Mouse (Mus musculus): ENCODE data around the gene Cacnb1. TPM values are rescaled to one million over a fixed set of nuclear protein-coding genes. Genes with fewer than 3 reads are reported as not detected.

Cacnb1 gene
- polyA plus RNA-seq, 1 experiment from 2014 or later: 59.6 TPM

GRCm38 (mm10) chr11:97978392-97978791 is 44.4 kb downstream of the Cacnb1 start:
- Histone ChIP-seq H3K27ac (ENCODE audit: low read depth, low read length) (no peak overlapping the region), H3K36me3 (ENCODE audit: control insufficient read depth, insufficient read depth, low read length) (no peaks in the 10 kb centered on the region), H3K4me2 (ENCODE audit: low read length) (no peak overlapping the region), H3K4me3 (ENCODE audit: low read length) (no peak overlapping the region), H3K4me1 (ENCODE audit: control insufficient read depth, insufficient read depth, low read depth, low read length) (peaks cover 3% of the 10 kb centered on the region; the same call in 1 of the 2 replicates), H3K9me3 (ENCODE audit: control insufficient read depth, low read length) (no peaks in the 10 kb centered on the region), H3K27me3 (replicated peaks; ENCODE audit: control insufficient read depth, insufficient read depth, low read length) (no peaks in the 10 kb centered on the region), H3K9ac (ENCODE audit: low read depth, low read length) (no peak overlapping the region)
- 89% methylated on average over 13 of the region's 13 CpGs for WGBS
- no peak for ATAC-seq

- Histone ChIP-seq H3K36me3 (ENCODE audit: control insufficient read depth, insufficient read depth, low read length) (no peaks in the 10 kb centered on the region), H3K4me3 (ENCODE audit: low read length) (no peak overlapping the region), H3K4me1 (ENCODE audit: control insufficient read depth, insufficient read depth, low read depth, low read length) (peaks cover 3% of the 10 kb centered on the region; the same call in 1 of the 2 replicates), H3K9ac (ENCODE audit: low read depth, low read length) (no peak overlapping the region), H3K4me2 (ENCODE audit: low read length) (no peak overlapping the region), H3K27ac (ENCODE audit: low read depth, low read length) (no peak overlapping the region), H3K27me3 (replicated peaks; ENCODE audit: control insufficient read depth, insufficient read depth, low read length) (no peaks in the 10 kb centered on the region), H3K9me3 (ENCODE audit: control insufficient read depth, low read length) (no peaks in the 10 kb centered on the region)
- WGBS: 80% methylated on average over 5 of the region's 5 CpGs
- no peak for ATAC-seq
These were observed 45.0 kb downstream of the Cacnb1 start for GRCm38 (mm10) chr11:97977797-97978196.

GRCm38 (mm10) chr11:97974746-97975145 is 48.1 kb downstream of the Cacnb1 start:
- Histone ChIP-seq H3K4me2 (ENCODE audit: low read length) (no peak overlapping the region), H3K36me3 (ENCODE audit: control insufficient read depth, insufficient read depth, low read length) (no peaks in the 10 kb centered on the region), H3K4me1 (ENCODE audit: control insufficient read depth, insufficient read depth, low read depth, low read length) (peaks cover 5% of the 10 kb centered on the region; the same call in 1 of the 2 replicates), H3K4me3 (ENCODE audit: low read length) (no peak overlapping the region), H3K27me3 (replicated peaks; ENCODE audit: control insufficient read depth, insufficient read depth, low read length) (no peaks in the 10 kb centered on the region), H3K27ac (ENCODE audit: low read depth, low read length) (no peak overlapping the region), H3K9me3 (ENCODE audit: control insufficient read depth, low read length) (no peaks in the 10 kb centered on the region), H3K9ac (ENCODE audit: low read depth, low read length) (no peak overlapping the region)
- no peak for ATAC-seq
- 85% methylated on average over 5 of the region's 5 CpGs for WGBS

GRCm38 (mm10) chr11:97974141-97974540 is 48.7 kb downstream of the Cacnb1 start:
- H3K9ac ChIP-seq (ENCODE audit: low read depth, low read length): no peak overlapping the region
- peaks cover 5% of the 10 kb centered on the region; the same call in 1 of the 2 replicates for H3K4me1 ChIP-seq (ENCODE audit: control insufficient read depth, insufficient read depth, low read depth, low read length)
- no peak overlapping the region for H3K4me3 ChIP-seq (ENCODE audit: low read length)
- H3K4me2 ChIP-seq (ENCODE audit: low read length): no peak overlapping the region
- no peak overlapping the region for H3K27ac ChIP-seq (ENCODE audit: low read depth, low read length)
- no peaks in the 10 kb centered on the region for H3K9me3 ChIP-seq (ENCODE audit: control insufficient read depth, low read length)
- H3K36me3 ChIP-seq (ENCODE audit: control insufficient read depth, insufficient read depth, low read length): no peaks in the 10 kb centered on the region
- H3K27me3 ChIP-seq (replicated peaks; ENCODE audit: control insufficient read depth, insufficient read depth, low read length): no peaks in the 10 kb centered on the region
- ATAC-seq: no peak
- WGBS: 79% methylated on average over 5 of the region's 5 CpGs

- Histone ChIP-seq H3K9ac (ENCODE audit: low read depth, low read length) (no peak overlapping the region), H3K27me3 (replicated peaks; ENCODE audit: control insufficient read depth, insufficient read depth, low read length) (no peaks in the 10 kb centered on the region), H3K9me3 (ENCODE audit: control insufficient read depth, low read length) (no peaks in the 10 kb centered on the region), H3K27ac (ENCODE audit: low read depth, low read length) (no peak overlapping the region), H3K4me2 (ENCODE audit: low read length) (no peak overlapping the region), H3K36me3 (ENCODE audit: control insufficient read depth, insufficient read depth, low read length) (no peaks in the 10 kb centered on the region), H3K4me3 (ENCODE audit: low read length) (no peak overlapping the region), H3K4me1 (ENCODE audit: control insufficient read depth, insufficient read depth, low read depth, low read length) (peaks cover 5% of the 10 kb centered on the region; the same call in 1 of the 2 replicates)
- no peak for ATAC-seq
- 69% methylated on average over 2 of the region's 2 CpGs for WGBS
These were observed 50.4 kb downstream of the Cacnb1 start for GRCm38 (mm10) chr11:97972434-97972833.

GRCm38 (mm10) chr11:97971232-97971631 is 51.6 kb downstream of the Cacnb1 start:
- 0 out of 2 replicates have a peak, but pooled peaks have one; percentile 30 for ATAC-seq
- H3K4me2 ChIP-seq (ENCODE audit: low read length): peak overlapping the region; percentile 7; the same call in 1 of the 2 replicates
- no peaks in the 10 kb centered on the region for H3K36me3 ChIP-seq (ENCODE audit: control insufficient read depth, insufficient read depth, low read length)
- H3K4me1 ChIP-seq (ENCODE audit: control insufficient read depth, insufficient read depth, low read depth, low read length): peaks cover 12% of the 10 kb centered on the region; the same call in 1 of the 2 replicates
- no peaks in the 10 kb centered on the region for H3K9me3 ChIP-seq (ENCODE audit: control insufficient read depth, low read length)
- no peak overlapping the region for H3K27ac ChIP-seq (ENCODE audit: low read depth, low read length)
- 32% methylated on average over 7 of the region's 7 CpGs for WGBS
- H3K27me3 ChIP-seq (replicated peaks; ENCODE audit: control insufficient read depth, insufficient read depth, low read length): no peaks in the 10 kb centered on the region
- no peak overlapping the region for H3K9ac ChIP-seq (ENCODE audit: low read depth, low read length)
- no peak overlapping the region for H3K4me3 ChIP-seq (ENCODE audit: low read length)

GRCm38 (mm10) chr11:97970771-97971170 is 52.1 kb downstream of the Cacnb1 start:
- WGBS: 81% methylated on average over 7 of the region's 7 CpGs
- ATAC-seq: no peak
- Histone ChIP-seq H3K9me3 (ENCODE audit: control insufficient read depth, low read length) (no peaks in the 10 kb centered on the region), H3K27me3 (replicated peaks; ENCODE audit: control insufficient read depth, insufficient read depth, low read length) (no peaks in the 10 kb centered on the region), H3K4me2 (ENCODE audit: low read length) (no peak overlapping the region), H3K4me3 (ENCODE audit: low read length) (no peak overlapping the region), H3K4me1 (ENCODE audit: control insufficient read depth, insufficient read depth, low read depth, low read length) (peaks cover 12% of the 10 kb centered on the region; the same call in 1 of the 2 replicates), H3K27ac (ENCODE audit: low read depth, low read length) (no peak overlapping the region), H3K9ac (ENCODE audit: low read depth, low read length) (no peak overlapping the region), H3K36me3 (ENCODE audit: control insufficient read depth, insufficient read depth, low read length) (no peaks in the 10 kb centered on the region)

GRCm38 (mm10) chr11:97968385-97968784 is 54.4 kb downstream of the Cacnb1 start:
- Histone ChIP-seq H3K4me2 (ENCODE audit: low read length) (no peak overlapping the region), H3K36me3 (ENCODE audit: control insufficient read depth, insufficient read depth, low read length) (no peaks in the 10 kb centered on the region), H3K4me3 (ENCODE audit: low read length) (no peak overlapping the region), H3K27ac (ENCODE audit: low read depth, low read length) (no peak overlapping the region), H3K27me3 (replicated peaks; ENCODE audit: control insufficient read depth, insufficient read depth, low read length) (no peaks in the 10 kb centered on the region), H3K9ac (ENCODE audit: low read depth, low read length) (no peak overlapping the region), H3K9me3 (ENCODE audit: control insufficient read depth, low read length) (no peaks in the 10 kb centered on the region), H3K4me1 (ENCODE audit: control insufficient read depth, insufficient read depth, low read depth, low read length) (peaks cover 12% of the 10 kb centered on the region; the same call in 1 of the 2 replicates)
- WGBS: 86% methylated on average over 5 of the region's 5 CpGs
- no peak for ATAC-seq

- ATAC-seq: peak; percentile 67
- Histone ChIP-seq H3K4me2 (ENCODE audit: low read length) (no peak overlapping the region), H3K27me3 (replicated peaks; ENCODE audit: control insufficient read depth, insufficient read depth, low read length) (no peaks in the 10 kb centered on the region), H3K9me3 (ENCODE audit: control insufficient read depth, low read length) (no peaks in the 10 kb centered on the region), H3K9ac (ENCODE audit: low read depth, low read length) (no peak overlapping the region), H3K36me3 (ENCODE audit: control insufficient read depth, insufficient read depth, low read length) (no peaks in the 10 kb centered on the region), H3K4me1 (ENCODE audit: control insufficient read depth, insufficient read depth, low read depth, low read length) (peaks cover 12% of the 10 kb centered on the region; the same call in 1 of the 2 replicates), H3K4me3 (ENCODE audit: low read length) (no peak overlapping the region), H3K27ac (ENCODE audit: low read depth, low read length) (0 out of 2 replicates have a peak overlapping the region, but pooled peaks have one; percentile 12)
- WGBS: 23% methylated on average over 2 of the region's 2 CpGs
These were observed 55.7 kb downstream of the Cacnb1 start for GRCm38 (mm10) chr11:97967114-97967513.

Measured in hindbrain, embryonic 16.5 days (tissue).